Mouse (Mus musculus) ES-Bruce4 (cell line): ENCODE results near the gene Tex29.

ENCODE experiments used
- CTCF ChIP-seq: IDR thresholded peaks from one replicate; pipeline ENCODE4 v1.8.1; 2011; ENCODE audit warnings: low read depth, low read length
- POLR2A ChIP-seq: IDR thresholded peaks from one replicate; pipeline ENCODE4 v1.8.1; 2011; ENCODE audit warnings: low read length; ENCODE audit not compliant: insufficient read depth

- TF ChIP-seq POLR2A (no peak), CTCF (no peak)
Measured at GRCm38 (mm10) chr8:11834691-11835090, 5.6 kb upstream of the Tex29 start.
